Mouse (Mus musculus) frontal cortex, adult (tissue): Measurements from ENCODE around the gene Ifng.
"Not testable (repeated sequence)": the region's sequence is repeated elsewhere in the genome, so short reads cannot be mapped to it uniquely, and the experiment has no call there.

Experiments used
- ATAC-seq: cut with Nextera tagmentation; 2 replicates; pipeline ENCODE4 v1.9.2; 2017; ENCODE audit warnings: mild to moderate bottlenecking, moderate library complexity, mixed read lengths; ENCODE audit not compliant: low TSS enrichment

Ifng gene

GRCm38 (mm10) chr10:118440742-118441240, at the start of gene Ifng:
Gene Ifng (plus strand): TSS chr10:118441046.
- no peak for ATAC-seq

GRCm38 (mm10) chr10:118399917-118400316, 40.9 kb upstream of the Ifng start:
- peak; percentile 69; the same call in 1 of the 2 replicates for ATAC-seq

GRCm38 (mm10) chr10:118406463-118407221, 34.2 kb upstream of the Ifng start:
- no peak for ATAC-seq

- no peak for ATAC-seq
Observed at GRCm38 (mm10) chr10:118411377-118411776, 29.5 kb upstream of the Ifng start.

GRCm38 (mm10) chr10:118412774-118413173, 28.1 kb upstream of the Ifng start:
- ATAC-seq, result no peak

GRCm38 (mm10) chr10:118419000-118419425, 21.8 kb upstream of the Ifng start:
- ATAC-seq, result no peak

- ATAC-seq, result no peak; the same call in 1 of the 2 replicates
Observed at GRCm38 (mm10) chr10:118420896-118421295, 19.9 kb upstream of the Ifng start.

GRCm38 (mm10) chr10:118435501-118435900, 5.3 kb upstream of the Ifng start:
- ATAC-seq, result no peak

GRCm38 (mm10) chr10:118441898-118442297, 1.1 kb downstream of the Ifng start:
- peak; percentile 69; the same call in 1 of the 2 replicates for ATAC-seq

- ATAC-seq, result peak; percentile 92
Observed at GRCm38 (mm10) chr10:118442999-118443398, 2.2 kb downstream of the Ifng start.

GRCm38 (mm10) chr10:118445021-118445420, 4.2 kb downstream of the Ifng start:
- no peak for ATAC-seq

GRCm38 (mm10) chr10:118445502-118445901, 4.7 kb downstream of the Ifng start:
- ATAC-seq, result no peak

GRCm38 (mm10) chr10:118445978-118446377, 5.1 kb downstream of the Ifng start:
- peak; percentile 79 for ATAC-seq

- no peak for ATAC-seq
Observed at GRCm38 (mm10) chr10:118451747-118452146, 10.9 kb downstream of the Ifng start.

- ATAC-seq, result no peak
Observed at GRCm38 (mm10) chr10:118458729-118459128, 17.9 kb downstream of the Ifng start.

- no peak for ATAC-seq
Observed at GRCm38 (mm10) chr10:118461126-118461767, 20.4 kb downstream of the Ifng start.

GRCm38 (mm10) chr10:118466481-118466880, 25.6 kb downstream of the Ifng start:
- ATAC-seq, result no peak

GRCm38 (mm10) chr10:118469047-118469446, 28.2 kb downstream of the Ifng start:
- no peak for ATAC-seq

- ATAC-seq, result peak; percentile 99
Observed at GRCm38 (mm10) chr10:118470296-118470957, 29.6 kb downstream of the Ifng start.

- not testable (repeated sequence) for ATAC-seq
Observed at GRCm38 (mm10) chr10:118472846-118473245, 32.0 kb downstream of the Ifng start.

- peak; percentile 89 for ATAC-seq
Observed at GRCm38 (mm10) chr10:118476696-118477095, 35.9 kb downstream of the Ifng start.

- no peak for ATAC-seq
Observed at GRCm38 (mm10) chr10:118477297-118477696, 36.5 kb downstream of the Ifng start.
